Mouse (Mus musculus) gastrocnemius, adult 8-10 months (tissue): ENCODE measurements around the gene Alk. TPM values are rescaled to one million over a fixed set of nuclear protein-coding genes. Genes with fewer than 3 reads are reported as not detected.
A peak's percentile ranks its signal among the peaks of the same experiment; 100 is the strongest.

Experiments
- DNase-seq, 2 experiments: peaks; one replicate each; pipeline ENCODE4 v3.0.0; 2022; ENCODE audit warnings: low spot score in 2 of 2
- total RNA-seq, 4 experiments: library from RNA; stranded (reverse); gene quantifications; 2 replicates each; pipeline ENCODE4 v1.2.4; 2022

Gene Alk
- total RNA-seq, 4 experiments from 2014 or later, result not detected

DNA sequence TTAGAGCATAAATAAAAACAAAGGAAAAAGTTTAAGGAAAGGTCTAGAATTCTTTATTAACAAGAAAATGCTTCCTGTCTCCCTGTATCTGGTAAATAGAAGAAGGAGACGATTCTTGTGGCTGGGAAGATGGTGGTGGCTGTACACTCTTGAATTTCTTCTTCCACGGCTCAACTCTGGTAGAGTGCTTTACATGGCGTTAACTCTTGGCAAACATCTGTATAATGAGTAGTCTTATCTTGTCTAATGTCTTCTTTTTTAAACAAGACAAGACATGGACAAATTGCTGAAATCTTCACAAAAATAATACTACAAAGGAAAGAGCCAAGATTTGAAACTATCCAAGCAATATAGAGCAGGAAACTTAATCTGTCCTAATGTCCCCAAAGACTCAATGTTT lies 202.6 kb downstream of the Alk start:
- no peak for DNase-seq

DNA sequence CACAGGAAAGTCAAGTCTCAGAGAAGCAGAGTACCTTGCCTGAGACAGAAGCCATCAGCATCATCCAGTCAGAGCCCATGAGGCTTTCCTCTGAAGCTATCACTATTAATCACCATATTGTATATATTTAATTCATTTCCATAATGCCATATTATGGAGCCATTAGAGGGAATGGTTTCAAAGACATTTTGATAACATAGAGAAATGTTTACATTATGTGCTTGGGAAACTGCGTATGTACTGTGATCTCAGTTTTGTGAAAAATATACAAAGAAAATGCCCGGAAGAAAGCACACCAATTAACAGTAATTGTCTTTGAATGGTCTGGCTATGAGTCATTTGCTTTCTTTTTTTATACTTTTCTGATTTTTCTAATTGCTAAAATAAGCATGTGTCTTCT lies 203.1 kb downstream of the Alk start:
- DNase-seq, result no peak

DNA sequence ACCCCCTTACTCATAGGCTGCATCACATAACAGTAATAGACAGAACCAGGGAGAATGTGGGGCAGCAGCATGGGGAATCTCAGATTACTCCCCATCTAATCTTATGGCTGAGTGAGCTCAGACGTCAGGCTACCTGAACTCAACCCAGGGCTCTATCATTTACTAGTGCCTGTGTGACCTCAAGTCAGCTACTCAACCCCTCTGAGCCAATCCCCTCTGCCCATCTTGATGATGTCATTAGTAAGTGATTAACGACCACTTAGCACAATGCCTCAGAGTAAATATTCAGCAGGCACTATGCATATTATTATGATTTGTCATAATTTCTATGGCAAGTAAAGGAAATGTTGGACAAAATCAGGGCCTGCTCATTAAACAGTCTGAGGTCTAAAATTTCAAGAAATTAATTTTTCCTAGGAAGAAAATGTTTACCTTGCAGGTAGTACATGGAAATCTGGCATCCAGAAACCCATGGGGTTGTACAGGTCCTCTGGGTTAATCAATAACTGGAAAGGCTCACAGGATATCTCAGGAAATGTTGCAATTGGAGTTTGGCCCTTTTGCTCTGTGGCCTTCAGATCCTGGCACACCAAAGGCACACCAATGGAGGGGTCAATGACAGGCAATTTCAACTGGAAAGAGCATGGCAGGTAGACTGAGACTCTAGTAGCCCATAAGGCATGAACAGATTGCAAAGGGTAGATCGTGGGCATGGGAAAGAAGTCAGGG lies 204.9 kb downstream of the Alk start:
- DNase-seq, result no peak

- DNase-seq, result no peak
Measured at GRCm38 (mm10) chr17:72395956-72396355, 208.5 kb downstream of the Alk start.

GRCm38 (mm10) chr17:72368991-72369390 lies 235.4 kb downstream of the Alk start:
- no peak for DNase-seq

GRCm38 (mm10) chr17:72362811-72363496 lies 241.5 kb downstream of the Alk start:
- no peak for DNase-seq

- DNase-seq, result peak in 1 of 2 experiments; percentile 9
Measured at GRCm38 (mm10) chr17:72361961-72362360, 242.5 kb downstream of the Alk start.

DNA sequence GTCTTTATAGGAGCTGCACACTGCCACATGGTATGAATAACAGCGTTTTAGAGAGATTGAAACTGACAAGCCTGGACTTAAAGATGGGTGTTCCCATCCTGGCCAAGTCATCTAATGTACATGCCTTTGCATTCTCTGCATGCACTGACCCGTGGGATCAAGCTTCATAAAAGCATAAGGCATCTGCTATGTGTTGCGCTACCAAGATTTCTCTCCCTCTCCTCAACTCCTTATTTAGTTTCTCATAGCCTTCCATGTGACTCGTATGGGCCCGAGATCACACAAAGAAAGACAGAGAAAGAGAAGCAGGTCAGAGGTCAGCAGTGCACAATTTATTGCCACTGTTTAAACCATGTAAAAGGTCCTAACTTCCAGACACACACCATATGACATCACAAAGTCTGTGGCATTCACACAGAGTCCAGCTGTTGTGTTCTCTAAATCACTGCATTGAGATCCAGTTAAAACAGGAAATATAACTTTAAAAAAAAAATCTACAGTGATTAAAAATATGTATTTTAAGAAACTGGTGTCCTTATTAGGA lies 247.6 kb downstream of the Alk start:
- DNase-seq, result no peak

DNA sequence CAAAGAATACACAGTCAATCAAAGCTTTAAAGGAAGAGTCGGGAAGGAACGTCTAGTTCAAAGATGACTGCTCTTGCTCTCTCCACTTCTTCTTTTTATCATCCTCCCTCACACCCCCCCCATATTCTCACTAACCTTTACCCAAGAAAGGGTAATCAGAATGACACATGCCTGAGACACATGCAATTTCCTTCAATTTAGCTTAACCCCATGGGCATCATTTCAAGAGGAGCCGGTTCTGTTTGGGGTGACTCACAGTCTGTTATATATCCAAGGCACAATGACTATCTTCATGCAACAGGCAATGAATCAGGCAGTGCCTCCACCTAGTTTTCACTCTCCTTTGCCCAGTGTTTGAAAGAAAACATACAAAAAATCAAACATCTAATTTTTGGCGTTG lies 265.0 kb downstream of the Alk start:
- no peak for DNase-seq

GRCm38 (mm10) chr17:72332909-72333308 lies 271.5 kb downstream of the Alk start:
- DNase-seq, result no peak

GRCm38 (mm10) chr17:72325941-72326340 lies 278.5 kb downstream of the Alk start:
- DNase-seq, result no peak

GRCm38 (mm10) chr17:72319576-72319975 lies 284.9 kb downstream of the Alk start:
- DNase-seq, result no peak

GRCm38 (mm10) chr17:72299651-72300050 lies 304.8 kb downstream of the Alk start:
- DNase-seq, result no peak

GRCm38 (mm10) chr17:72296349-72296748 lies 308.1 kb downstream of the Alk start:
- DNase-seq, result no peak

- no peak for DNase-seq
Measured at GRCm38 (mm10) chr17:72293267-72293580, 311.2 kb downstream of the Alk start.

- no peak for DNase-seq
Measured at GRCm38 (mm10) chr17:72292444-72293266, 311.8 kb downstream of the Alk start.

GRCm38 (mm10) chr17:72285961-72286360 lies 318.5 kb downstream of the Alk start:
- DNase-seq, result no peak

DNA sequence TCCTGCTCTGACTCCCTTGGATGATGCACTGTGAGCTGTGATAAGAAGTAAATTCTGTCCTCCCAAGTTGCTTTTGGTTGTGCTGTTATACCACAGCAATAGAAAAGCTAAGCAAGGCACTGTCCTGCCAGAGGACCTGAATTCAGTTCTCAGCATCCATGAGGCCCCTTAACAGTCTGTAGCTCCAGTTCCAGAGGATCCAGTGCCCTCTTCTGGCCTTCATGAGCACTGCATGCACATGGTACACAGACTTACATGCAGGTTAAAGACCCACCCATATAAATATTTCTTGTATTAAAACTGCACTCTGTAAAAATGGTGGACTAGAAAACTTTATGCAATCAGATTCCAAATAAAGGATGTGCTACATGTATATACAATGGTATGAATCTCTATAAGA lies 326.1 kb downstream of the Alk start:
- DNase-seq, result no peak

DNA sequence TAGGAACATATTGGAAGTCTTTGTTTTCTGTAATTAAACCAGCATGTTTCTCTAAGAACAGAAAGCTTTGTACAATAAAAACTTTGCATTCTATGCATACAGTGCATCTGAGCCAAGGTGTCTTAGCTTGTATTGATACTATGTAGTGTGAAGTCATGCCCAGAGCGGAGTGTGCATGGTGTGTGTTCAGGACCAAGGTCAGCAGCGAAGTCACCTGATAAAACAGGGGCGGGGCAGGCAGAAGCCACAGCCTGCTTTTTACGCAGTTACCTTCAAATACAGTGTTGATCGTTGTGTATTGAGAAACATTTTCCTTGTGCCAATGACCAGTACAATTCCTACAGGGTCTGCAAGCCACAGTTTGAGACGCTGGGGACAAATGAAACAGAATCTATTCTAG lies 327.6 kb downstream of the Alk start:
- no peak for DNase-seq

GRCm38 (mm10) chr17:72275391-72275904 lies 329.0 kb downstream of the Alk start:
- DNase-seq, result no peak

DNA sequence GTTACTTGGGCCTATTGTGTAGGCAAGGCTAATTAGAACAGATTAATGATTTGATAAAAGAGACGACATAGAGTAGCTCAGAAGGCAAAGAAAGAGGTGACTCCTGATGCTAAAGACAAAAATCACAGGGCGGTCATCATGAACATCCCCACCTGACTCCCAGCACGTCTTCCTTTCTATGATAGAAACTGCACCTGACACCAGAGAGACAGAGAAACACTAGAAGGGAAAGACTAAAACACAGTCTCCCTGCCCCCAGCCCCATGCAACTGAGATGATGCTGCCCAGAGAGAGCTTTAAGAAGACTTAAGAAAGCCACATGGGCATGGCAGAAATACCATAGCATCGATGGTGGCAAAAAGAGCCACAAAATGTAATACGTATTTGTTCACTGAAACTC lies 330.2 kb downstream of the Alk start:
- DNase-seq, result no peak

DNA sequence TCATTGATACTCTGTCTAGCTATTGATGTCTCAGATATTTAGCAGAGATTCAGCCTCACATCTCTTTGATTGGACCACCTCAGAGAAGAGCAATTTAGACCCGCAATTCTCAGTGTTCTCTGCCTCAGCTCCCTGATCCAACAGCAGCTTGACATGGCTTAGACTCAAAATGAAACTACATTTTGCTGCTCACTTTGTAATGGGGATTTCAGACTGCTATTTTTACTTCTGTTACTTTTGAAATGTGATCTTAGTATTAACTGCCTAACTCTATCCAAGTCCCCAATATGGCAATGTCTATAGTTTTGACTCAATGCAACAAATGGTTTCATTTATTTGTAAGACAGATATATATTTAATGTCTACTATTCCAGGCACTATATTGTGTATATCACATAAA lies 332.8 kb downstream of the Alk start:
- no peak for DNase-seq
